Mouse (Mus musculus) liver, embryonic 15.5 days (tissue): Measurements from ENCODE around the gene Amotl2. TPM values are rescaled to one million over a fixed set of nuclear protein-coding genes. Genes with fewer than 3 reads are reported as not detected.
"Not testable (repeated sequence)": the region's sequence is repeated elsewhere in the genome, so short reads cannot be mapped to it uniquely, and the experiment has no call there.

Source experiments
- ATAC-seq: fragments of 200-750 bp; cut with Nextera tagmentation; 2 replicates; pipeline ENCODE4 v1.8.0; 2017; ENCODE audit warnings: moderate number of reproducible peaks, mild to moderate bottlenecking, moderate library complexity; ENCODE audit not compliant: insufficient read depth
- H3K27ac ChIP-seq: fragments of 300-500 bp; sonication (generic); replicated peaks from 2 replicates; pipeline ENCODE4 v1.5.1; 2015; ENCODE audit warnings: mild to moderate bottlenecking, inconsistent platforms
- H3K27me3 ChIP-seq: fragments of 300-500 bp; sonication (generic); 2 replicates; pipeline ENCODE4 v1.6.1; 2015; ENCODE audit warnings: mild to moderate bottlenecking, inconsistent platforms
- H3K36me3 ChIP-seq: fragments of 300-500 bp; sonication (generic); replicated peaks from 2 replicates; pipeline ENCODE4 v1.6.1; 2015; ENCODE audit warnings: moderate library complexity, mild to moderate bottlenecking, inconsistent platforms
- H3K4me1 ChIP-seq: fragments of 300-500 bp; sonication (generic); replicated peaks from 2 replicates; pipeline ENCODE4 v1.6.1; 2015; ENCODE audit warnings: inconsistent platforms
- H3K4me2 ChIP-seq: fragments of 300-500 bp; sonication (generic); 2 replicates; pipeline ENCODE4 v1.6.1; 2015; ENCODE audit warnings: moderate library complexity, mild to moderate bottlenecking, inconsistent platforms
- H3K4me3 ChIP-seq: fragments of 300-500 bp; sonication (generic); replicated peaks from 2 replicates; pipeline ENCODE4 v1.5.1; 2015; ENCODE audit warnings: mild to moderate bottlenecking, inconsistent platforms
- H3K9ac ChIP-seq: fragments of 300-500 bp; sonication (generic); 2 replicates; pipeline ENCODE4 v1.6.1; 2015; ENCODE audit warnings: moderate library complexity, mild to moderate bottlenecking, inconsistent platforms
- H3K9me3 ChIP-seq: fragments of 300-500 bp; sonication (generic); replicated peaks from 2 replicates; pipeline ENCODE4 v1.6.1; 2016; ENCODE audit warnings: inconsistent platforms
- WGBS: fragments of 180-500 bp; shearing (Covaris S2); methylation state at CpG from one replicate; pipeline ENCODE4 v1.1.7; 2015; ENCODE audit warnings: mixed read lengths; ENCODE audit not compliant: insufficient replicate concordance; 5-methylcytosine and 5-hydroxymethylcytosine counted together
- polyA plus RNA-seq: library from polyadenylated mRNA; unstranded; fragments of >200 nt; fragmentation: Nextera tagmentation; extraction: Ambion mirVana; gene quantifications from 2 replicates; pipeline ENCODE4 v1.2.1, GENCODE M21; 2015

Amotl2 gene
- polyA plus RNA-seq, 1 experiment from 2014 or later = 5.4 TPM

GRCm38 (mm10) chr9:102756352-102756751 lies 39.9 kb downstream of the Amotl2 start:
- Histone ChIP-seq H3K4me3 (no peak overlapping the region), H3K9me3 (no peaks in the 10 kb centered on the region), H3K36me3 (no peaks in the 10 kb centered on the region), H3K9ac (no peak overlapping the region), H3K4me1 (no peaks in the 10 kb centered on the region), H3K27ac (no peak overlapping the region), H3K4me2 (no peak overlapping the region), H3K27me3 (no peaks in the 10 kb centered on the region)
- ATAC-seq = no peak
- WGBS = 60% methylated on average over 14 of the region's 14 CpGs

DNA sequence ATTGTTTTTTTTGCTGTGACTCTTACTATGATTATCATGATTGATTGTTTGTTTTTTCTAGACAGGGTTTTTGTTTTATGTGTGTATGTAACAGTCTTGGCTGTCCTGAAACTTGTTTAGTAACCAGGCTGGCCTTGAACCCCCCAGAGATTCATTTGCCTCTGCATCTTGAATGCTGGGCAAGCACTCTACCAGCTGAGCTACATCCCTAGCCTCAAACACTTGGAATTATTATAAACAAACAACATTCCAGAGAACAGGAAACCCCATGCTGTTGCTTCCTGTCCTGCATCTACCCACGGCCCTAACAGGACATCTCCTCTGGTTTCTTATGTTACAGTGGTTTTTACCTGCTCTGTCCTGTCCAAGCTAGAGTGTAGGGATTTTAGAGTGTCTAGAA lies 42.4 kb downstream of the Amotl2 start:
- Histone ChIP-seq H3K9ac (no peak overlapping the region), H3K4me1 (no peaks in the 10 kb centered on the region), H3K9me3 (no peaks in the 10 kb centered on the region), H3K4me2 (no peak overlapping the region), H3K36me3 (no peaks in the 10 kb centered on the region), H3K27me3 (no peaks in the 10 kb centered on the region), H3K27ac (0 out of 2 replicates have a peak overlapping the region, but pooled peaks have one; percentile 10), H3K4me3 (no peak overlapping the region)
- no peak for ATAC-seq
- 33% methylated on average over 1 of the region's 1 CpGs for WGBS

DNA sequence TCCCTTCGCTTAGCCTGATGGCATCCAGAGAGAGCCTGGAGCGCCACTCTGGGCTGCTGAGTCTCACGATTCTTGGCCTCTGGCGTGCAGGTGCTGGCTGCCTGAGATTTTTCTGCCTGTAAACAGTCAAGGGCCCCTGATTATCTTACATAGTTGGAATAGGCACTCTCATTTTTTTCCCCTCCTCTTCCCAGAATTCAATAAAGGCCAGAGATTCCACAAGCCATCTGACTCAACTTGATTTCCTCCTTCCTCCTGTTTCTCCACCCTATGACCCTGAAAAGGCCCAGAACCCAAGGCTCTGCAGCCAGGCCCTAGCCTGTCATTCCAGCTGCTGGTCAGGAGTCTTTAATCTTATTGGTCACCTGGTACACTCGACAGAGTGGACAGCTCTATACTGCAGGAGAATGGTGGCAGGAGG lies 43.1 kb downstream of the Amotl2 start:
- no peaks in the 10 kb centered on the region for H3K4me1 ChIP-seq
- H3K27ac ChIP-seq = no peak overlapping the region
- WGBS = 50% methylated on average over 5 of the region's 5 CpGs
- ATAC-seq = no peak
- H3K4me2 ChIP-seq = no peak overlapping the region
- H3K9me3 ChIP-seq = no peaks in the 10 kb centered on the region
- H3K9ac ChIP-seq = no peak overlapping the region
- H3K4me3 ChIP-seq = no peak overlapping the region
- H3K27me3 ChIP-seq = no peaks in the 10 kb centered on the region
- no peaks in the 10 kb centered on the region for H3K36me3 ChIP-seq

DNA sequence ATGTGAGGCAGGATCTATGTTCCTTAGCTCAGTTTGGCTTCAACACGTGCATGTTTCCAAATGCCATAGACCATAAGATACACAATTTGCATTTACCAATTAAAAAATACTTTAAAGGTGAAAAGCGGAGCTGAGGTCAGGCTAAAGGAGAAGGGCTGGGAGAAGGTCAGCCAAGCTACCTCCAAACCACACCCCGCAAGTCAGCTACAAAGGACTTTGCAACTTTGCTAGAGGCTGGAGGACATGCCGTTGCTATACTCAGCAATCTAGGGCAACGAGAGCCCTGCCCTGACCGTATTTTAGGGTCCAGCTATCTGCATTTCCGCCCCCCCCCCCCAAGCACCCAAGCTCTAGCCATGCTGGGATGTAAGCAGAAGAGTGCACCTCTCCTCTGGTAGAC lies 45.1 kb downstream of the Amotl2 start:
- no peak for ATAC-seq
- no peak overlapping the region for H3K9ac ChIP-seq
- 72% methylated on average over 7 of the region's 7 CpGs for WGBS
- H3K27me3 ChIP-seq = no peaks in the 10 kb centered on the region
- no peaks in the 10 kb centered on the region for H3K9me3 ChIP-seq
- no peaks in the 10 kb centered on the region for H3K36me3 ChIP-seq
- no peaks in the 10 kb centered on the region for H3K4me1 ChIP-seq
- H3K4me3 ChIP-seq = no peak overlapping the region
- no peak overlapping the region for H3K27ac ChIP-seq
- no peak overlapping the region for H3K4me2 ChIP-seq

DNA sequence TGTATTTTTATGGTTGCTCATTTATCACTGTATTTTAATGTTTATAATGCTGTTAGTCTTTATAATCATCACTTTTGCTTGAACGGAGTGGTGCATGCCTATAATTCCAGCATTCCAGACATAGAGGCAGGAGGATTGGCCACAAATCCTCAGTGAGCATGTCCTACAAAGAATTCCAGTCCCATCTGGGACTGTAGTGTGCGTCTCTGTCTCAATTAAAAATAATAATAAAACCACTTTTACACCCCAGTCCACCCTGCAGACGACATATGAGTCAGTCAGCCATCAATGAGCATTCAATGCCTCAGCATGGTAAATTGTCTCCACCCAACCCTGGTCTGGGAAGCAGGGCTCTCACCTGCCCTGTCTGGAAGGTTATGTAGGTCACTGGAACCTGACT lies 46.4 kb downstream of the Amotl2 start:
- Histone ChIP-seq H3K9ac (no peak overlapping the region), H3K4me3 (no peak overlapping the region), H3K36me3 (no peaks in the 10 kb centered on the region), H3K4me1 (no peaks in the 10 kb centered on the region), H3K4me2 (no peak overlapping the region), H3K27ac (no peak overlapping the region), H3K9me3 (no peaks in the 10 kb centered on the region), H3K27me3 (no peaks in the 10 kb centered on the region)
- no peak for ATAC-seq
- WGBS = 51% methylated on average over 3 of the region's 3 CpGs

DNA sequence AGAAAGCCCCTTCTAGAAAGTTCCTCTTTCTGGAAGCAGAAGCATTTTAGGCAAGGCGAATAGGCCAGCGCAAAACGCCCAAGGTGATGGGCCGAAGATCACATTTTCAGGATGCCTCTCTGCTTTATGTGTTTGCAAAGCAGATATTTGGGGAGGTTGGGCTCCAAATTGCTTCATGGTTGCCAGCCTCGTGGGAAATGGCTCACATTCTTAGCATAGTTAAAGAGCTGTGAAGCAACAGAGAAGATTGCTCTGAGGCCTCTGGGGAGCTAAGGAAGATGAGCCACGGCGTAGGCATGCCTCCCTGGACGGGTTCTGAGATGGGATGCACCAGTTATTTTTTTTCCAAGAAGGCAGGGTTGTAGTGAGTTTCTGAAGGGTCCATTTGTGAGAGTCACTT lies 47.0 kb downstream of the Amotl2 start:
- H3K4me2 ChIP-seq = no peak overlapping the region
- 60% methylated on average over 8 of the region's 8 CpGs for WGBS
- H3K4me1 ChIP-seq = no peaks in the 10 kb centered on the region
- ATAC-seq = no peak
- H3K27ac ChIP-seq = no peak overlapping the region
- H3K36me3 ChIP-seq = no peaks in the 10 kb centered on the region
- no peak overlapping the region for H3K9ac ChIP-seq
- H3K9me3 ChIP-seq = no peaks in the 10 kb centered on the region
- H3K4me3 ChIP-seq = no peak overlapping the region
- H3K27me3 ChIP-seq = no peaks in the 10 kb centered on the region

- not testable (repeated sequence) for H3K4me2 ChIP-seq, H3K27me3 ChIP-seq, H3K9ac ChIP-seq, ATAC-seq, H3K36me3 ChIP-seq, H3K4me3 ChIP-seq, H3K27ac ChIP-seq, H3K4me1 ChIP-seq, H3K9me3 ChIP-seq
- 52% methylated on average over 2 of the region's 2 CpGs for WGBS
Observed at GRCm38 (mm10) chr9:102764540-102764939, 48.1 kb downstream of the Amotl2 start.

DNA sequence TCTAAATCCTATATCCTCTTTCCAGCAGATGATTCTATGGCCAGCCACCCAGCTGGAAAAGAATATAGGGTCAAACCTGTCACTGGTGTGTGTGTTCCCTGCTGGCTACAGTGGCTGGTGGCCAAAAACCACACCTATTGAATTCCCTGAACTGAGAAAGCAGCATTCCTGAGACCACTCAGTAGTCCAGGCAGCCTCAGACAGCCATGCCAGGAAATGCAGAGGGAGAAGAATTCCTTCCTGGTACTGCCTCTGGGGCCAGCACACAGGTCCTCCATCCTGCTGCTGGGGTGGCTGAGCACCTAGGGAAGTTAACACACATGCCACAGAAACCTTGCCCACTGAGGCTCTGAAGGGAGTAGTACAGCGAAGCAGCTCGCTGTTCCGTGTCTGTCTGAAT lies 50.3 kb downstream of the Amotl2 start:
- H3K4me3 ChIP-seq = no peak overlapping the region
- H3K4me1 ChIP-seq = no peaks in the 10 kb centered on the region
- H3K4me2 ChIP-seq = no peak overlapping the region
- H3K9ac ChIP-seq = no peak overlapping the region
- H3K27me3 ChIP-seq = no peaks in the 10 kb centered on the region
- WGBS = 68% methylated on average over 3 of the region's 3 CpGs
- no peaks in the 10 kb centered on the region for H3K9me3 ChIP-seq
- no peak for ATAC-seq
- H3K36me3 ChIP-seq = no peaks in the 10 kb centered on the region
- no peak overlapping the region for H3K27ac ChIP-seq

DNA sequence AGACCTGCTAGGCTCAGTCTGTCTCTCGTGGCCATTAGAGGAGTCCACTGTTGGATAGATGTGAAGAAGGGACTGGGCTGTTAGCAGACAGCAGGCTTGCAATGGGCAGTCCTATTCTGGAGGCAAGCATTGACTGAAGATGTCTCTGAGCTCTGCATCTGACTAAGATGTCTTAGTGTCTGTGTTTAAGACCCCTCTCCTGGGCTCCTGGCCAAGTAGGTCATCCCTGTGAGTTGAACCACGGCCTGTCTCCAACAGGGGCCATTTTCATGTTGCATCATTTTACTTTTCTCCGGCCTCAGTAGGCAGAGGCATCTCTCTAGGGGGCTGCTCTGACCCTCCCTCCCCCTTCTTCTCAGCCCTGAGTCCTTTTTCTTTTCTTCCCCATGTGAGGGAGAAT lies 52.8 kb downstream of the Amotl2 start:
- Histone ChIP-seq H3K4me3 (no peak overlapping the region), H3K36me3 (no peaks in the 10 kb centered on the region), H3K4me2 (no peak overlapping the region), H3K27ac (no peak overlapping the region), H3K9me3 (no peaks in the 10 kb centered on the region), H3K9ac (no peak overlapping the region), H3K4me1 (no peaks in the 10 kb centered on the region), H3K27me3 (no peaks in the 10 kb centered on the region)
- no peak for ATAC-seq
- WGBS = 52% methylated on average over 3 of the region's 3 CpGs

DNA sequence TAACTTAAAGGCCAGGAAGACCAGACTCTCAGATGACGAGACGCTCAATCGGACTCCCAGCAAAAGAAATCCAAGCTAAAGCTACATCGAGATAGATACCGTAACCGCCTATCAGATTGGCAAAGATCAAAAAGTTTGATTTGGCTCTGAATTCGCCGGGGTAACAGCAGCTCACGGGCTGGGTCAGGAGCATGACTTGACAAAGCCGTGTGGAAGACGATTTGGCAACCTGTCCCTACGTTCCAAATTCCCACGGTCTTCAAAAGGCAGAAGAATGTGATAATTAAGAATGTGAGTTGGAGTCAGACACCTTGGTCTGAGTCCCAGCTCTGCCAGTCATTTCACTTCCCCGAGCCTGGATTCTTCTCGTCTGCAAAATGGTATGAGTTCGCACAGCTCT lies 53.7 kb downstream of the Amotl2 start:
- 77% methylated on average over 16 of the region's 16 CpGs for WGBS
- H3K9ac ChIP-seq = no peak overlapping the region
- no peak for ATAC-seq
- no peak overlapping the region for H3K27ac ChIP-seq
- H3K4me2 ChIP-seq = no peak overlapping the region
- H3K36me3 ChIP-seq = no peaks in the 10 kb centered on the region
- H3K4me1 ChIP-seq = no peaks in the 10 kb centered on the region
- no peaks in the 10 kb centered on the region for H3K9me3 ChIP-seq
- H3K27me3 ChIP-seq = no peaks in the 10 kb centered on the region
- H3K4me3 ChIP-seq = no peak overlapping the region

DNA sequence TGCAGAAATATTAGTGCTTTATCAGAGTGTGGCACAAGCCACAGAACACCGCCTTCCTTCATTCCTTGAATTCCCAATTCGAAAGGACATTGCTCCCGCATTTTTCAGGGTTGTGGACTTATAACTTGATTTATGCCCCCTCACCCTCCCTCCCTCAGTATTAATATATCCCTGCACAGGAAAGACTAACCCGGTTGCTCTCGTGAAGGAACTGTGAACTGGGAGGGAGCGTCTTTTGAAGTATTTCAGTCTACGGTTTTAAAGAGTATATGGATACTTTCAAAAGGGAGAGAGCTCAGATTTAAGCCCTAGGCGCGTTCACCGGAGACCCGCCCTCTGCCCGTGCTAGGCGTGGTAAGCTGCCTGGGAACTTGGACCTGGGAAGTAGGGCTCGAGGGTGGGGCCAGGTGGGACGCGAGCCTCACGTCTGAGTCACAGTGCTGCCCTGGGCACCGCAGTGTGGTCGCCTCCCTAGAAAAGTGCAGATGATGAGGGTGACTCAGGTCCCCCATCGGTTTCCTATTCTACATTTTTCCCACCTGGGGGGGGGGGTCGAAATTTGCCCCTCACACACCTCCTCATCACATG lies 54.9 kb downstream of the Amotl2 start:
- H3K27ac ChIP-seq = no peak overlapping the region
- no peaks in the 10 kb centered on the region for H3K9me3 ChIP-seq
- no peak for ATAC-seq
- no peak overlapping the region for H3K4me2 ChIP-seq
- H3K36me3 ChIP-seq = no peaks in the 10 kb centered on the region
- H3K4me1 ChIP-seq = no peaks in the 10 kb centered on the region
- no peak overlapping the region for H3K4me3 ChIP-seq
- WGBS = 41% methylated on average over 21 of the region's 21 CpGs
- H3K27me3 ChIP-seq = no peaks in the 10 kb centered on the region
- H3K9ac ChIP-seq = no peak overlapping the region
